Mouse (Mus musculus) layer of hippocampus, adult 11-12 months (tissue): ENCODE measurements around the gene Pnn.

Experiments
- DNase-seq: peaks from one replicate; pipeline ENCODE4 v3.0.0; 2022; ENCODE audit warnings: low spot score

Pnn gene

DNA sequence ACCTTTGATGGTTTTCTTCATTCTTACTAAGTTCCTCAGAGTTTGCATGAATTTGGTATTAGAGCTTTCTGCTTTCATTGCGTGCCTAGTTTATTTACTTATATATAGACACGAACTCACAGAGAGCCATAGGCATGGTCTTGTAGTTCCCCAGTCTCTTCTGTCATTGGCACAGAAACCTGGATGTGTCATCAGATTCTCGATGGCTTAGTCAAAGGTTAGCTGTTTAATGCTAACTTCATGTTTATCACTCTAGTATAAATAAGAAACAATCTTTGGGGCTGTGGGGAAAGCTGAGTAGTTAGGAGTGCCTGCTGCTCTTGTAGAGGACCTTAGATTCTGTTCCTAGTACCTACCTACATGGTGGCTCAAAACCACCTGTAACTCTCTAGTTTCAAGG, 10.3 kb downstream of the Pnn start:
- no peak for DNase-seq

GRCm38 (mm10) chr12:59077883-59078282, 11.2 kb downstream of the Pnn start:
- DNase-seq: no peak

- no peak for DNase-seq
Observed at GRCm38 (mm10) chr12:59080461-59080860, 13.8 kb downstream of the Pnn start.

DNA sequence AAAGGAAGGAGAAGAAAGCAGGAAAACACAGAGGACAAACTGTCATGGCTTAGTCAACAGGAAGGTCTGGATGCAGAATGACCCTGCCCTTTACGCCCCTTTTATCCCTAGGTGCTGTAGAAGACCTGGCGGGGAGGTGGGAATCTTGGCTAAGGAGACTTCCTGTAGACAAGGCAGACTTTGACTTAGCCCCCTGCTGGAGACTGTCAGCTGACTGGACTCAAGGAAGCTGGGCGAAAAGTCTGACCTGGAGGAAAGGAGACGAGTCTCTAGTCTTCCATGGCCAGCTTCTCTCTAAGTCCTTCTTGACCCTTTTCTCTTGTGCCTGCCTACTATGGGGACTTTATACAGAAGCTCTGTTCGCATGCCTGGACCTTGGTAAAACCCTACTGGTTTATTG, 17.8 kb downstream of the Pnn start:
- no peak for DNase-seq

GRCm38 (mm10) chr12:59086171-59086570, 19.5 kb downstream of the Pnn start:
- DNase-seq: no peak

- no peak for DNase-seq
Observed at GRCm38 (mm10) chr12:59093543-59093942, 26.9 kb downstream of the Pnn start.

GRCm38 (mm10) chr12:59095104-59096025, 28.7 kb downstream of the Pnn start, which contains the start of gene Mia2:
Gene Mia2 (plus strand): TSS chr12:59095799.
- no peak for DNase-seq

DNA sequence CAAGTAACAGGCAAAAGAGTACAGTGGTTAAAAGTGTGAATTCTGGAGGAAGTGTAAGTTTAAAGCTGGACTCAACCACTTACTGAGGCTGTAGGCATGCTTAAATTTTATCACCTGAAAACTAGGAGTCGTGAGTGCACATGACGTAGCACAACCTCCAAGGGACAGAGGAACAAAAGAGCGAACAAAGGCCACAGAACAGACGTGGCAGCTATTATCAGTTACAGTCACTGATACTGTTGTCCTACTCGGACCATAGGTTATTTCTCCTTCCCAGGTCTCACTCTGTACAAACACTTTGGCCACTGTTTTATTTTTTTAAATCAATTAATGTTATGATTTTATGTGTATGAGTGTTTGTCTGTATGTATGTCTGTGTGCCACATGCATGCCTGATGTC, 38.1 kb downstream of the Pnn start:
- DNase-seq: no peak

GRCm38 (mm10) chr12:59105914-59106313, 39.2 kb downstream of the Pnn start:
- no peak for DNase-seq

GRCm38 (mm10) chr12:59106491-59106890, 39.8 kb downstream of the Pnn start:
- no peak for DNase-seq

DNA sequence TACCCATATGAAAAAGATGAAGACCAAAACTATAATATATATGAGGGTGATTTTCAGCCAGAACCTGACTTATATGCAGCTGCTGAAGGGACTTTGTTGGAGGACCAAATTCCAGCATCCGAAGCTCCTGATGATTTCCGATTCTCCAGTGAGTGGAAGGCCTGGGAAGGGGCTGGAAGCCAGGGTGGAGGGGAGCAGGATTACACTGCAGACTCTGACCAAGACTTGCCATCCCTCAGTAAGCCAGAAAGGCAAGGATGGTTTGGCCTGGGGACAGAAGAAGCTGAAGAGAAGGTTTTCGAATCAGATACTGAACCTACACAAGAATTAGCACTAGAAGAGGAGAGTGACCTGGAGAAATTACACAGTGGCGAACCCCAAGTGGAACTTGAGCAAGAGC, 41.2 kb downstream of the Pnn start:
- DNase-seq: no peak

- DNase-seq: no peak
Observed at GRCm38 (mm10) chr12:59117184-59117583, 50.5 kb downstream of the Pnn start.
